Mouse (Mus musculus) layer of hippocampus, adult 11-12 months (tissue): ENCODE data around the gene Krt82.
"Not testable (repeated sequence)": the region's sequence is repeated elsewhere in the genome, so short reads cannot be mapped to it uniquely, and the experiment has no call there.

Experiments used
- DNase-seq: peaks from one replicate; pipeline ENCODE4 v3.0.0; 2022; ENCODE audit warnings: low spot score

The Krt82 gene

DNA sequence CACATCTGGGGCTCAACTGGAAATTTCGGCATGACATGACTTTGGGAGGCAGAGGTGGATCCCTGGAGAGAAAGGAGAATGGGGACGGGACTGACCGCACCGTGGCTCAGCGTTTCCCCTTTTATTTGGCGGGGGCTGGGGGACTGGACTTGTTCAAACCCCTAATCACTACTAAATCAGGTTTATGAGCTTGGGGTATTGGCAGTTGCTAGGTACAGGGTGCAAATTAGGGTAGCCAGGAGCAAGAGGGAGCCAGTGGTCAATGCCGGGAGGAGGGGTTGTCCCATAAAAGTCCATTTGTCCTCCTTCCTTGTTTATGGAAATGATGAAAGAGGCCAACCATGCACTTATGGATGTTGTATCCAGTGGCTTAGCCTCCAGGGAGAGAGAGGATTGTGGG lies at the start of gene Krt82:
Gene Krt82, minus strand, starts transcription at position 101 of the 400 bp plus-strand sequence.
- no peak for DNase-seq

DNA sequence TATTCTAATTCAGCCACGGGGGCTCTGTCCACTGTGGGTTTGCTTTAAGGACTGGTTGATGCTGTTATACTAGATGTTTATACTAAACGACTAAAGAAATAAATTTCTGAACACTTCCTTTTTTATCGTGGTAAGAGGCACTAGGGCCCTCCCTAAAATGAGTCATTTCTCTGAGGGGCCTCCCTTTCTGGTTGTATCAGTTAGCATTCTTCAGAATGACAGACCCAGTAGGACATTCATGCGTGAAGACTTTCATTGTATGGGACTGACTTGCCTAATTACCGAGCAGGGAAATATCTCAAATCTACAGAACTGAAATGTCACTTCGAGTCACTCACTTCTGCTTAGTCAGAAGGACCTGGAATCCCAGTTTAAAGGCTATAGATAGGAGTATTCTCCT lies 48.7 kb upstream of the Krt82 start:
- DNase-seq, result no peak

DNA sequence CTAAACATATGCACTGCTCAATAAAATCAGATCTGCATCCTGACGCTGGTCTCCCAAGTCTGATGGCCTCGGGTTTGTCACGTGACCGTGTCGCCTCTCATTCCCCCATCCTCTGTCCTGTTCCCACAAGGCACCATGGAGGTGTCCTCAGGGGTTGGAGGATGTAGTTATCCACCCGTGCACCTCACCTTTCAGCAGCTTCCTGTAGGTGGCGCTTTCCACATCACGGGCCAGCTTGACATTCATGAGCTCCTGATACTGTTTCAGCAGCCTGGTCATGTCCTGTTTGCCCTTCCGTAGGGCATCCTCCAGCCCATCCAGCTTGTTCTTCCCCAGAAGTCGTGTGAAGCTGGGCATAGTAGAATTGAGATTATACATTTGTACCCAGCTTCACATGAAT lies 37.7 kb upstream of the Krt82 start:
- DNase-seq, result no peak

DNA sequence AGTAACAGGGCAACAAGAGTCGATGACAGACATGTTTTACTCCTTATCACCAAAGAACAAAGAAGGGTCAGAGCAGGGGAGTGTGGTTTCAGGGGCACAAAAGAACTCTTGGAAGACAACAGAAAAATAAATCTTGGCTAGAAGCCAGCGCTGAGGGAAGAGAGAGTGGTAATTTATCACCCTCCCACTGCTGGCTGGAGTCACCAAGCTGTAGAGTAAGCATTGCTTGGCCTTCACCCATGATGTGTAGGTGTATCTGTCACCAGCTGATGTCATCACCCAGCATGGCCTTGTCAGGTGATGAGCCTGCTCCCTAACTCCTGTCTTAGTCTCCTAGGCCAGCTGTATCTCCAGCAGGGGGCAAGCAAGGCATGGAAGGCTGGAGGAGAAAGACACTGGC lies 34.0 kb upstream of the Krt82 start:
- DNase-seq, result no peak

DNA sequence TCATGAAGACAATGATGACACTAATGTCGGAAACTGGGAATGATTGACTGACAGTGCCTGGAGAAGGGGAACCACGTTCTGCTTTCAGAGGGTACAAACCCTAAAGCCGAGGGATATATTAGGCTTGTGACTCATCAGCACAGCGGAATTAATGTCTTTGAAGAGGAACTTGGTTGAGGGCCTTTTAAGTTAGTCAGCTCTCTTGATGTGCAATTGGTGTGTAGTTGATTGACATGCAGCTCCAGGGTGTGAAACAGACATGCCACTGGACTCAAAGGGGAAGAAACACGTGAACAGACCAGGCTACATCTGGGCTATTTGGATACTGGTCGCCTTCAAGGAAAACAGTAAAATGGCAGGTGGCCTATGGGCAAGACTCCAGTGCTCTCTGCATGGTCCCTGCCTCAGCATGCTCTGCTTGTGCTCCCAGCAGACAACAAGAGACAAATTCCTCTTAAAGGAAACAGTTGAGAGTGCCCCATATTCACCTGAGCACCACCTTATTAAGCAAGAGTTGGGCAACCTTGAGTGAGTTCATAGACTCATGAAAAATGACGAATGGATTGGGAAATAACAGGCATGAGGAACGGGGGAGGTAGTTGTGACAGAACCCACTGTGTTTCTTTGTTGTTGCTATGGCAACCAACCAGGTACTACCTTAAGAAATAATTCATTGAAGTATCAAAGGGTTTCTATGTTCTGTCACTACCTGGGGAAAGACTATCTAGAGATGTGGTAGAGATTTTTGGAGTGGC lies 32.9 kb upstream of the Krt82 start:
- no peak for DNase-seq

DNA sequence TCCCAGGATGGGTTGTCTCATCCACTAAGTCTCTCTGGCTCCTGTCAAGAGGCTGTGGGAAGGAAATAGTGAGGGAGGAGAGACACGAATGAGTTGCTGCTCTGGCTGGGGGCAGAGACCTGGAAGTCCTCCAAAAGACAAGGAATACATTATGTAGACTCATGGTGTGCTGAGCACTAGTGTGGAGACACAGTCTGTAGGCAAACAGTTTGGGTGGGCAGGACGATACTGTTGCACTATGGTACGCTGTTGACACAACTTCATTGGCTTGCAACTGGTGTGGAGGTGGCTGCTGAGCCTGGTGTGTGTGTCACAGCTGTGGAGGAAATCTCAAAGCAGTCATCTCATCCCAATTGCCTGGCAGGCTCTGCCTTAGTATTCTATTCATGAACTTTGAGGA lies 31.2 kb upstream of the Krt82 start:
- no peak for DNase-seq

DNA sequence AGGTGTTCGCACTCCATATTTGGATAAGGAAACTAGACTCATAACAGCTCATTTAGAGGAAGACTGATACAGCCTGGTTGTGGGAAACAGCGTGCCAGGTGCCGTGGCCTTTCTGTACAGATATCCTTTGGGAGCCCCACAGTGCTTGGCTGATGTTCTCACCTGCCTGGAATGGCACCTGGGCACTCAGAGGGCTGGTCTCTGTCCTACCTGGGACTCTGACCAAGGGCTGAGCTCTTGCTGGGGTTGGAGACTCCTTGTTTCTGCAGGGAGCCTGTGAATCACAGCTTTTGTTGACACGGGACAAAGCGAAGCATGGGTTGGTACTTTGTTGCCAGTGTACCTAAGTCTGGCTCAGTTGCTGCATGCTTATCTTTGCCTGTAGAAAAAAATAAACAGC lies 25.0 kb upstream of the Krt82 start:
- DNase-seq, result no peak

DNA sequence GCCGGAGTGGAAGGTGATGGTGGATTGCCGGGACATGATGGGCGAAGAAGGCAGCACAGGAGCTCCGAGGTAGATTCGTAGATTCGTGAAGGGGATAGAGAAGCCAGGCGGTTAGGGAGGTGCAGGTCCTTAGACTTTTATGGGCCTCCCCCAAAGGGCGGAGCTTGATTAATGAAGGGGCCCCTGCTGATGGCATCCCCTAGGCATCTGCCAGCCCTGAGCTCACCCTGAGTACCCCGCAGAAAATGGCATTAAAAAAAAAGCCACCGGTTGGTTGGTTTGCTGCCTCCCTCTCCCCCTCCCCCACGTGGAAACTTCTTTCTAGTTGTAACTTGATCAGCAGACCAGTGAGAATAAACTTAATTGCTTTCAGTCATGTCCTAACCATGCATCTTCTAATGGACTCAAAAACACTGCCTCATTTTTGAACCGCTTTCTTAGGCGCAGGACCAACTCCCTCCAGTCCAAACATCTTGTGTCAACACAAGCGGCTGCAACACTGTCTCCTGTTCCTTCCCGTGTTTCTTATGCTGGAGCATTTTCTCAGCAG lies 23.4 kb upstream of the Krt82 start, which contains the start of gene Krt75:
Gene Krt75, minus strand, starts transcription at position 109 of the 550 bp plus-strand sequence.
- DNase-seq, result no peak

DNA sequence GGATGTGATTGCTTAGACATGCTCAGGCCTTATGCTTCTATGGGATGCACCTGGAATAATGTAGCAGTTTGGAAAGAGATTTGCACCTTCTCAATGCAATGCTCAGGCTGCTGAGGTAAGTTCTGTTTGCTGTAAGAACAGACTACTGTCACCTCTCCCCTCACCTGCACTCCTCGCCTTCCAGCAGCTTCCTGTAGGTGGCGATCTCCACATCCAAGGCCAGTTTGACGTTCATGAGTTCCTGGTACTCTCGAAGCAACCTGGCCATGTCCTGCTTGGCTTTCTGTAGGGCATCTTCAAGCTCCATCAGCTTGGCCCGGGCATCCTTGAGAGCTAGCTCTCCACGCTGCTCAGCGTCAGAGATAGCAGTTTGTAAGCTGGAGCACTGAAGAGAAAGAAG lies 17.3 kb upstream of the Krt82 start:
- DNase-seq, result no peak

DNA sequence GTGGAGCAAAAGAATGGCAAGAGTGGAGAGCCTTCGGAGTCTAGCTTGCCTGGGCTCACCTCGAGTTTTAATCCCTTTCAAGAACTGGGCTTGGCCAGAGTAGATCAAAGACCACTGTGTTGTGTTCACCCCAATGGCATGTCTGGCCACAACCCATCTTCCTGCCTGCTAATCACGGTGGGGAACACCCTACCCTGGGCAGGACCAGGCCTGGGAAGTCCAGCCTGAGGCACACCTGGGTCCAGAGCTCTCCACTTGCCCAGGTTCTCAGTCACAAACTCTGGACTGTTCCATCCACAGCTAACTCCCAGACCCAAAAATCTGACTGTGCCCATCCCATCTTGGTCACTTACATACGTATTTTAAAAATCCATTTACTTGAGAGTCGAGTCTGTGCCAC lies 12.4 kb upstream of the Krt82 start, which contains the start of gene Krt90:
Gene Krt90, minus strand, starts transcription at position 101 of the 400 bp plus-strand sequence.
- DNase-seq, result no peak

DNA sequence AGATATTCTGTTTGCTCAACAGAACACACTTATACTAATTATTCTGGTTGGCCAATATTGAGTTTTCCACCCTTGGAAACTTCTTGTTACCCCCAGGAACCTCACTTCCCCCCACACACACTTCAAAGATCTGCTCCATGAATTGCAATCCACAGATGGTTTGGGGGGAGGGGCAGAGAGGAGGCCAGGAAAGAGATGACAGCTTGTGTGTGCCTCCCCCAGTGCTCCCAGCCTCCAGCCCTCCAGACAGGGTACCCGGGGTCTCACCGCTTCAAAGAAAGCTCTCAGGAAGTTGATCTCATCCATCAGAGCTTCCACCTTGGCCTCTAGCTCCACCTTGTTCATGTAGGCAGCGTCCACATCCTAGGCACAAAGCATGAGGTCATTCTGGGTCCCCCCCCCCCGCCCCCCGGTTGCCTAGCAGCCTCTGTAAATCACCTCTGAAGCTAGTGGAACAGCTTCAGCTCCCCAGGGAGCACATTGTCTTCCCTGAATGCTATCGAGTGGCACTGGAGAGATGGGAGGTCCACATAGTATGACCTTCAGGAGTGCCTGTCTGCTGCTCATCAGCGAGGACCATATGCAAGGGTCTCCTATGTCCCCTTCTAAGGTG lies 7.7 kb upstream of the Krt82 start:
- peak; percentile 28 for DNase-seq

DNA sequence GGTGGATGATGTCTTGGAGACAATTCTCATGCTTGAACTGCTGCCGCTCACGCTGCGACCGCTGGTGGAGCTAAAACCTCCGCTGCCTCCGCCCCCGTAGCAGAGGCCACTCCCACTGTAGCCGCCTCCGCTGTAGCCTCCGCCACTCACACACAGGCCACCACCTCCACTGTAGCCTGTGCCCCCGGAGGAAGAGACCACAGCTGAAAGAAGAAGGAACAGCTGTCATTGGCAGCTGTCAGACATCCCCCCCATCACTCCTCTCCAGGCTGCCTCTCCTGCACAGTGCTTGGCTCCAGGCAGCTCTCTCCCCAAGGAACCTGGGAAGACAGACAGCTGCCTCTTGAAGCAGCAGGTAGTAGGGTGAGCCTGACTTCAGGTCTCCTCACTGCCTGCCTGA lies 2.7 kb upstream of the Krt82 start:
- DNase-seq, result peak; percentile 16

DNA sequence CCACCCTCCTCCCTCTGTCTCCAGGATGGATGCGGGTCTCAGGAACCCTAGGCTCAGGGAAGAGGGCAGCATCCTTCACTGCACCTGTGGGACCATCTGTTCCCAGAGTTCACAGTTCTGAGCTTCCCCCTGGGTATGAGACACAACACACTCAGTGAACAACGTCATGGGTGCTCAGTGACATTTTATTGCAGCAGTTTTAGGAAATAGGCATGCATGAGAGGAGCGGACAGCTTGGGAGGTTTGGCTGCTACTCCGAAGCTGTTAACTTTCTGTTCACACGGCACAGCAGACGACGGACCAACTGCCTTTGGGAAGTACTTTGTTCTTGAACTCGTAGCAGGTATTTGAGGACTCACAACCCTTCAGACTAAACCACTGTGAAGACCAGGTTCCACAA lies 1.7 kb upstream of the Krt82 start:
- DNase-seq, result no peak

DNA sequence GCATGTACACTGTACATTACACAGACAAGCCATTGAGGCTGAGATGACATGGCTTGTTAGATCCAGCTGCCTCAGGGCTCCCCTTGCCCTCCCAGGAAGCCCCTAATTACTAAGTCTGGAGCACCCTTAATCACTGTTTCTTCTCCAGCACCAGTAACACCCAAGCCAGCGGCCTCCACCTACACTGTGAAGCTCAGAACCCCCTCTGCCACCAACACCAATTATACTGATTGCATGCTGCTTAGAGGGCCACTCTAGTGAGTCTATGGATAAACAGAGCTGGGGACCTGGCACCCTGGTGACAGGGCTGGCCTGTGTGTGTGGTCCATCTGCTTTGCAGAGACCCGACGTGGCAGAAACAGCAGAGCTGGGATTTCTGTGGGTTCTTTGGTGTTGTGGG lies 6.0 kb downstream of the Krt82 start:
- DNase-seq, result no peak

DNA sequence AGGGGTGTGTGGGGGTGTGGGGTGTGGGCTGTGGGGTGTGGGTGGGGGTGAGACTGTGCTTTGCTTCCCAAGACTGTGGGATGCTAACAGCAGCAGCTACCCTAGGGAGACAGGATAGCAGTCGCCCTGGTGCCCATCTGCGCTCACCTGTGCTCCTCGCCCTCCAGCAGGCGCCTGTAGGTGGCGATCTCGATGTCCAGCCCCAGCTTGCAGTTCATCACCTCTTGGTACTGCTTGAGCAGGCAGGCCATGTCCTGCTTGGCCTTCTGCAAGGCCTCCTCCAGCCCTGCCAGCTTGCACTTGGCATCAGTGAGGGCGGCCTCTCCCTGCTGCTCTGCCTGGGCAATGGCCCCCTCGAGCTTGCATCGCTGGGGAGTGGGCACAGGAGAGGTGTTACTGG lies 7.9 kb downstream of the Krt82 start:
- no peak for DNase-seq

DNA sequence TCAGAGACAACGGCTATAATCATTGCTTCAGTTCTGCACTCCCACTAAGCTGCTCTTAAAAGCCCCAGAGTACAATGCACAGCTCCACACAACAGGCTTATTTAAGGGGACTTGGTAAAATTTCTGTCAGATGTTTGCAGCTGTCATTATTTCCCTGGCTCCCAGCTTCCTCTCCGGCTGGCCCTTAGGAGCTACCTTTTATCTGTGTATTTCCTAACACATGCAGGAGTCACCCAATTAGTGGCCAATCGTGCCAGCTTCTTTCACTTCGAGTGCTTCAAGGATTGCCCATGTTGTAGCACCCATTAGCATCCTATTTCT lies 11.9 kb downstream of the Krt82 start:
- no peak for DNase-seq

DNA sequence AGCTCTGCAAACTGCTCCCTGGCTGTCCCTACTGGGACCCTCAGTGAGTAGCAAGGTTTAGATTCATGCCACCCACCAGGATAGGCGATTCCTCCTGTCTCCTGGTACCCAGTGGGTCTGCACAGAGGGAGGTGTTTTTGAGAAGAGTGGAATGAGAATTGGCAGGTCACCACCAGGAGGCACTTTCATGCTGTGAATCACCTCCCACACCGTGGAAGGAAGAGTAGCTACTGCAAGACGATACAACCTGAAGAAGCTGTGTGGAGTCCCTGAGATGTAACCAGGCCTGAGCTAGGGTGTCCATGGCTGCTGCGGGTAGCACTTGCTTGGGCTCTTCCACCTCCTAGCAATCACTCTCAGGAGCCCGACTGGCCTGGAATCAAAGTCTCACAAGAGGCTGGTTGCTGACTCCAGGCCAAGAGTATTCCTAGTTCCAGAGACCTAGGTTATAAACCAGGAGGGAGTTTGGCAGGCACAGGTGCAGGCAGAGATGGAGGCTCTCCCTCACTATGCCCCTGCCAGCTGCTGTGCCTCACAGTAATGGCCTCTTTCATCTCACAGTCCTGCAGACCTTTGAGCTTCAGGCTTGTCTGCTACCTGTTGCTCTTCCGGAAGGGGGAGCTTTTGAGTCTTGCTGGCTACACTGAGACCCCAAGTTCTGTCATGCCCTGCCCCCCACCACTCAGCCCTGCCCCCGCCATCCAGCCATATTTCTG lies 12.4 kb downstream of the Krt82 start:
- no peak for DNase-seq

DNA sequence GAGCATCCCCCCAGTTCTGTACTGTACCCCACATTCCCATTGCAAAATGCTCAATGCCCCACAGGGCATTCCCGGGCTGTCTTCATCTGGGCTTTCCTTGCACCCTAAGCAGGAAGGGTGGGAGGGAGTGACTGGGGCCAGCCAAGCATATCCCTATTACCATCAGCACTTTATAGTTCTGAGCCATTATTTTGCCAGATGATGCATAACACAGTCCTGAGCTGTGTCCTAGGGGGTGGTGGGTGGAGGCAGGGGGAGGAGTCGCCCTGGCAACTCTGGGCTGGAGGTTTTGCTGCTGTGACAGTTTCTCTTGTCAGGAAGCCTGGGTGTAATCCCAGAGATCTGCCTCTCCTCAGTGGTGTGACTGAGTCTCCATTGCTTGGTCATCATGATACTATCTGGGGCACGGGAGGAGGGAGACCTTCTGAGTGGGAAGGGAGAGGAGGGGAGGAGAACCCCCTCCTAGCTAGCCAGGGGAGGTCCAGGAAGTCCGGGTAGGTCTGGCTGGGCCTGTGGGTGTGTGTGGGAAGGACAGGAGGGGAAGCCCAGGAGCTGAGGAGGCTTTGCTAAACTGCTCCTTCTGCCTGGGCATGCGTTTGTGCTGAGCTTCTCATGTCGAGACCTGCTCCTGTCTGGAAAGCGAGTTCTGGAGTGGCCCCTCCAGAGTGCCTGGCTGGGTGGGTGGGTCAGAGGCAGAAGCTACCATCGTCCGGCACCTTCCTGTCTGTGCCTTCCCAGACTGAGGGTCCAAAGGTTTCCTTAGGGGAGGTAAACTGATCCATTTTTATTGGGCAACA lies 14.2 kb downstream of the Krt82 start:
- no peak for DNase-seq

DNA sequence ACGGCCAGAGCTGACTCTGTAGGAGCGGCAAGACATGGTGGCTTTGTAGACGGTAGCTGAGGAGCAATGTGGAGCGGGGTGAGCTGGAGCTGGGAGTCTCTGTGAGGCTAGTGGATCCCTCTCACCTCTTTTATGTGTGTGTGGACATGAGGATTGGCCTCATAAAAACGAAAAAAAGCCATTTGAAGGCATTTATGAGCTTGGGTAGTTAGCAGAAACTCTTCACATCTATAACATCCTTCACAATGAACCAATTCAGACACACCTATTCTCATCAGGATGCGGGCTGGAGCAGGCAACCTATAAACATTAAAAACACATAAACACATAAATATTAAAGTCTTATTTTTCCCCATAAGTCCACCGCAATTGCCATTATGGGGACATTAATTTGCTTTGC lies 17.7 kb downstream of the Krt82 start, which contains the start of gene Krt84:
Gene Krt84, minus strand, starts transcription at position 101 of the 400 bp plus-strand sequence.
- no peak for DNase-seq

DNA sequence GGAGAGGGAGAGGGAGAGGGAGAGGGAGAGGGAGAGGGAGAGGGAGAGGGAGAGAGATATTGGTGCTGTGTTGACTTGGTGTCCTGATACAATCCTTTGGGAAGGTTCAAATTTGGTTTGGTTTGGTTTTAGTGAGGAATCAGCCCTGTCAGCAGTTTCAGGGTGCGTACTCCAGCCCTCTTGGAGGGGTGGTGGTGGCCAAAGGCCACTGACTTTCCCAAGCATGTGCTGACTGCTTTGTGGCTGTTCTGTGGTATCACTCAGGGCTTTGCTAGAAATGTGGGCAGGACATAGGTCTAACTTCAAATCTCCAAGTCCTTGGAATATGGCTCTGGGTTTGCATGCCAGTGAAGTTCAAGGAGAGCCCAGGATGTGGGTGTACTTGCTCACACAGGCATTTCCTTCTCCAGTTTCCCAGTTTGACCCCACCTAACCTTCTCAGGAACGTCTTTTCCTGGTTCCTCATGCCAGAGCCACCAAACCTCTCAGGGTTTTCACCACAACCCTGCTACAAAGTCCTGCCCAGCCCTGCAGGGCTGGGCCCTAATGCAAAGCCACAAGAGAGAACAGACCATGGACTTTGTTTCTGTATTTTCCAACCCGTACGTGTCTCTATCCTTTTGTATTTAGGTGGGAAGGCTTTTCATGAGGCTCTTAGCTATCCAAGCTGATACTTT lies 27.8 kb downstream of the Krt82 start:
- no peak for DNase-seq

DNA sequence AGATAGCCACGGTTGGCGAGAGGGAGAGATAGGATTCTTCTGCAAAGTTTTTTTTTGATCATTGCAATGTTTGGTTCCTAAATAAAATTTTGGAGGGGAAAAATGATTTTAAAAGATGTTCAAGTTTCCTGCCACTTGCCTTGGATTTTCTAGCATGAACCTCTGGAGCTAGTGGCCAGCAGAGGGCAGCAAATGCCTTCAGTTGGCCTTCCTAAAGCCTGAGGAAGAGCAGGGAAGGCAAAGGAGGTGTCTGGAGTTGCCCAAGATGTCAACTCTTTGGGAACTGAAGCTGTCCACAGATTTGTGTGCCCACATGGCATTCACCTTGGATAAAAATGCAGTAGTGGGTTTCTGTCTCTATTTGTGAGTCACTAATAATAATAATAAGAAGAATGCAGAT lies 30.7 kb downstream of the Krt82 start:
- peak; percentile 85 for DNase-seq

DNA sequence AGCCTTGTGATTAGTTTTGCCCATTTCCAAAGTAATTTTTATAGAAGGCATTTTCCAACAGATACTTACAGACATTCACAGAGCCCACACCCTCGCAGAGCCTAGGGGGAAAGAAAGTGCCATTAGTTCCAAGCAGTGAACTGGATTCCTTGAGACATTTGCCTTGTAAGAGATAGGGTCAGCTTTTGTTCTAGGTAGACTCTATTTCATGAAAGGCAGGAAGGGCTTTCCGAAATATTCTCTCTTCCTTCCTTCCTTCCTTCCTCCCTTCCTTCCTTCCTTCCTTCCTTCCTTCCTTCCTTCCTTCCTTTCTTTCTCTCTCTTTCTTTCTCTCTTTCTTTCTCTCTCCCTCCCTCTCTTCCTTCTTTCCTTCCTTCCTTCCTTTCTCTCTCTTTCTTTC lies 33.3 kb downstream of the Krt82 start, which contains the start of gene Gm49425:
Gene Gm49425, minus strand, starts transcription at position 101 of the 400 bp plus-strand sequence.
- not testable (repeated sequence) for DNase-seq
